ENCODE assay signal across 8 mouse cellular contexts in genomic region chr11:97361948-97362648, GRCm38 (mm10). TPM values are rescaled to one million over a fixed set of nuclear protein-coding genes. Genes with fewer than 3 reads are reported as not detected.
DNase-seq lines count a peak whose midpoint lies in the region; ATAC-seq and TF ChIP-seq lines count a peak whose summit lies in the region.

Gene Socs7 (plus strand): TSS chr11:97362551.

- peak within 1 kb of the TSS; percentile 83 to 91 (median 85) for H3K4me3 ChIP-seq in CH12.LX (replicated peaks in 1 of 3; ENCODE audit: low read depth in 2 of 3, low read length in 2 of 3, poor library complexity in 1 of 3)
- H3K4me3 ChIP-seq in forebrain, embryonic 12.5 days (replicated peaks), result peak within 1 kb of the TSS; percentile 93
- peak within 1 kb of the TSS; percentile 90 for H3K4me3 ChIP-seq in liver, postnatal 0 days (ENCODE audit: low read depth, low read length)
- peak within 1 kb of the TSS; percentile 98 for H3K4me3 ChIP-seq in neural tube, embryonic 14.5 days (ENCODE audit: low read depth, low read length)

- peaks cover 28% of the 10 kb centered on the region for H3K79me2 ChIP-seq in CH12.LX (replicated peaks; ENCODE audit: control insufficient read depth, extremely low read depth, insufficient read depth, poor library complexity, severe bottlenecking)

- H3K4me1 ChIP-seq in CH12.LX (ENCODE audit: control insufficient read depth in 1 of 2, insufficient read depth in 2 of 2), result peaks cover 7 to 33% of the 10 kb centered on the region in 2 experiments
- peaks cover 30% of the 10 kb centered on the region for H3K4me1 ChIP-seq in forebrain, embryonic 12.5 days
- peaks cover 30% of the 10 kb centered on the region for H3K4me1 ChIP-seq in liver, postnatal 0 days (ENCODE audit: insufficient read depth)
- H3K4me1 ChIP-seq in neural tube, embryonic 14.5 days (ENCODE audit: control insufficient read depth, insufficient read depth, low read length), result peaks cover 25% of the 10 kb centered on the region

- WGBS in forebrain, embryonic 12.5 days, result 2% methylated on average over 9 of the region's 81 CpGs
- WGBS in large intestine, adult 2 months, result under 1% methylated on average over 44 of the region's 81 CpGs
- WGBS in liver, postnatal 0 days (ENCODE audit: insufficient replicate concordance), result under 1% methylated on average over 35 of the region's 81 CpGs
- 1% methylated on average over 19 of the region's 81 CpGs for WGBS in neural tube, embryonic 14.5 days

- H3K9me3 ChIP-seq in CH12.LX (replicated peaks; ENCODE audit: low read length), result no peaks in the 10 kb centered on the region
- H3K9me3 ChIP-seq in forebrain, embryonic 12.5 days, result no peaks in the 10 kb centered on the region
- H3K9me3 ChIP-seq in liver, postnatal 0 days (ENCODE audit: low read length), result no peaks in the 10 kb centered on the region
- H3K9me3 ChIP-seq in neural tube, embryonic 14.5 days (ENCODE audit: control insufficient read depth, low read length), result no peaks in the 10 kb centered on the region

- no peak for TF ChIP-seq RAD21 in CH12.LX (IDR thresholded peaks at IDR 0.05; ENCODE audit: low read depth, low read length)

- no peaks in the 10 kb centered on the region for H3K27me3 ChIP-seq in CH12.LX (replicated peaks)
- H3K27me3 ChIP-seq in forebrain, embryonic 12.5 days, result no peaks in the 10 kb centered on the region
- H3K27me3 ChIP-seq in liver, postnatal 0 days (ENCODE audit: insufficient read depth, low read length), result no peaks in the 10 kb centered on the region
- peaks cover 2% of the 10 kb centered on the region; the same call in 1 of the 2 replicates for H3K27me3 ChIP-seq in neural tube, embryonic 14.5 days (ENCODE audit: control insufficient read depth, insufficient read depth, low read length)

- H3K4me2 ChIP-seq in CH12.LX (ENCODE audit: insufficient read depth, low read depth, poor library complexity, severe bottlenecking), result peak within 1 kb of the TSS; percentile 88
- H3K4me2 ChIP-seq in forebrain, embryonic 12.5 days, result peak within 1 kb of the TSS; percentile 95
- peak within 1 kb of the TSS; percentile 95 for H3K4me2 ChIP-seq in liver, postnatal 0 days (ENCODE audit: low read depth, low read length)
- H3K4me2 ChIP-seq in neural tube, embryonic 14.5 days (ENCODE audit: low read depth, low read length), result peak within 1 kb of the TSS; percentile 97

- TF ChIP-seq CTCF in CH12.LX (conservative IDR thresholded peaks at IDR 0.05 in 1 of 2, IDR thresholded peaks at IDR 0.05 in 1 of 2; ENCODE audit: low read depth in 2 of 2, low read length in 2 of 2), result no peak
- TF ChIP-seq CTCF in liver, postnatal 0 days (IDR thresholded peaks at IDR 0.05; ENCODE audit: low read depth), result no peak

- intact Hi-C loops in heart, postnatal 10 days (cut with DNase I), result loop anchor here (5.0 kb wide), 1 partner anchor 105 kb away; no protein-coding TSS in a partner anchor

- no peak; the same call in 1 of the 2 replicates for TF ChIP-seq EP300 in CH12.LX (IDR thresholded peaks at IDR 0.05; ENCODE audit: low read length)
- TF ChIP-seq EP300 in liver, postnatal 0 days (IDR thresholded peaks at IDR 0.05; ENCODE audit: low read depth), result no peak

- peak; percentile 97 for ATAC-seq in forebrain, embryonic 12.5 days (ENCODE audit: low FRiP score)
- peak; percentile 93 for ATAC-seq in liver, postnatal 0 days
- ATAC-seq in neural tube, embryonic 14.5 days (ENCODE audit: low read depth), result peak; percentile 97

- in situ Hi-C loops in CH12.LX (cut with MboI; ENCODE audit: low pct_ligation_motif_present, low pct_unique_long_range_greater_than_20kb, low sequenced_read_pairs), result loop anchor here (5.0 kb wide), 1 partner anchor 35 kb away; no protein-coding TSS in a partner anchor

- peak within 1 kb of the TSS; percentile 10; the same call in 1 of the 2 replicates for H3K27ac ChIP-seq in CH12.LX (ENCODE audit: insufficient read depth, low read depth)
- peak within 1 kb of the TSS; percentile 88 for H3K27ac ChIP-seq in forebrain, embryonic 12.5 days
- peak within 1 kb of the TSS; percentile 95 for H3K27ac ChIP-seq in liver, postnatal 0 days (ENCODE audit: low read depth)
- peak within 1 kb of the TSS; percentile 90 for H3K27ac ChIP-seq in neural tube, embryonic 14.5 days (ENCODE audit: low read depth, low read length)

- peak; percentile 97 for TF ChIP-seq POLR2A in CH12.LX (IDR thresholded peaks at IDR 0.05; ENCODE audit: low read depth, low read length)

- DNase-seq in CH12.LX (ENCODE audit: extremely low read depth), result peak; percentile 95
- DNase-seq in c-Kit-positive CD71-positive TER-119-negative erythroid progenitor cells, embryonic 14.5 days (ENCODE audit: low read depth), result peak; percentile 82
- peak; percentile 97 to 98 for DNase-seq in heart, postnatal 10 days
- DNase-seq in large intestine, adult 2 months (ENCODE audit: low read depth, low spot score), result peak; percentile 57
- DNase-seq in liver, postnatal 0 days, result peak; percentile 96
- peak; percentile 98 for DNase-seq in testis, postnatal 10 days (ENCODE audit: low spot score)

- dilution Hi-C loops in CH12.LX (cut with MboI; ENCODE audit: extremely low pct_ligation_motif_present, extremely low pct_unique_long_range_greater_than_20kb, low sequenced_read_pairs), result no loop called here

- H3K36me3 ChIP-seq in CH12.LX (replicated peaks in 1 of 2; ENCODE audit: control insufficient read depth in 1 of 2, insufficient read depth in 1 of 2, low read length in 1 of 2), result peaks cover 0 to 7% of the 10 kb centered on the region in 2 experiments
- no peaks in the 10 kb centered on the region for H3K36me3 ChIP-seq in forebrain, embryonic 12.5 days (replicated peaks)
- H3K36me3 ChIP-seq in liver, postnatal 0 days (replicated peaks; ENCODE audit: insufficient read depth, low read length), result no peaks in the 10 kb centered on the region; the same call in 1 of the 2 replicates
- no peaks in the 10 kb centered on the region for H3K36me3 ChIP-seq in neural tube, embryonic 14.5 days (ENCODE audit: control insufficient read depth, insufficient read depth, low read length)

- peak within 1 kb of the TSS; percentile 96 for H3K9ac ChIP-seq in CH12.LX (ENCODE audit: insufficient read depth, low read depth)
- peak within 1 kb of the TSS; percentile 95 for H3K9ac ChIP-seq in forebrain, embryonic 12.5 days
- peak within 1 kb of the TSS; percentile 94 for H3K9ac ChIP-seq in liver, postnatal 0 days (replicated peaks)
- peak within 1 kb of the TSS; percentile 98 for H3K9ac ChIP-seq in neural tube, embryonic 14.5 days (replicated peaks; ENCODE audit: low read depth, low read length)

TF ChIP-seq in CH12.LX, 34 proteins besides CTCF, POLR2A, EP300 and RAD21:
- TF ChIP-seq TCF12 (IDR thresholded peaks at IDR 0.05; ENCODE audit: low read depth, low read length) (peak; percentile 90), POLR2AphosphoS2 (IDR thresholded peaks at IDR 0.05; ENCODE audit: low read depth, low read length) (peak; percentile 86), ZC3H11A (IDR thresholded peaks at IDR 0.05; ENCODE audit: low read depth, low read length) (no peak), NELFE (IDR thresholded peaks at IDR 0.05; ENCODE audit: low read depth, low read length) (peak; percentile 97), MEF2A (IDR thresholded peaks at IDR 0.05; ENCODE audit: borderline replicate concordance, low read depth, low read length) (peak; percentile 69), NRF1 (IDR thresholded peaks at IDR 0.05; ENCODE audit: low read depth, low read length) (peak; percentile 90), E2F4 (IDR thresholded peaks at IDR 0.05; ENCODE audit: insufficient replicate concordance, low read depth, low read length) (no peak), RCOR1 (conservative IDR thresholded peaks at IDR 0.05; ENCODE audit: low read depth, low read length) (0 out of 2 replicates have a peak, but pooled peaks have one; percentile 30), MAX (IDR thresholded peaks at IDR 0.05; ENCODE audit: low read length) (peak; percentile 18; the same call in 1 of the 2 replicates), ELF1 (IDR thresholded peaks at IDR 0.05; ENCODE audit: low read depth, low read length) (peak; percentile 81), TBP (conservative IDR thresholded peaks at IDR 0.05; ENCODE audit: low read depth, low read length) (0 out of 2 replicates have a peak, but pooled peaks have one; percentile 56), ZNF384 (IDR thresholded peaks at IDR 0.05; ENCODE audit: low read depth, low read length) (no peak), MAZ (IDR thresholded peaks at IDR 0.05; ENCODE audit: low read depth, low read length) (peak; percentile 75; the same call in 1 of the 2 replicates), ZMIZ1 (IDR thresholded peaks at IDR 0.05; ENCODE audit: low read depth, low read length) (peak; percentile 91), KAT2A (IDR thresholded peaks at IDR 0.05; ENCODE audit: insufficient replicate concordance, low read length) (no peak), MXI1 (IDR thresholded peaks at IDR 0.05; ENCODE audit: low read depth, low read length) (peak; percentile 54; the same call in 1 of the 2 replicates), ZKSCAN1 (IDR thresholded peaks at IDR 0.05; ENCODE audit: borderline replicate concordance, low read depth, low read length) (no peak), JUND (conservative IDR thresholded peaks at IDR 0.05; ENCODE audit: low read depth, low read length) (no peak), SIN3A (IDR thresholded peaks at IDR 0.05; ENCODE audit: low read length) (peak; percentile 60), HCFC1 (IDR thresholded peaks at IDR 0.05; ENCODE audit: low read depth, low read length) (peak; percentile 71)

RNA-seq across cellular contexts. Expression of gene Socs7, which starts in this region (rescaled TPM):
- total RNA-seq in CH12.LX (2012; rRNA removed) (17.0 and 17.4 TPM in 2 replicates), CH12.LX (2014; rRNA removed) (10.2 and 11.9 TPM in 2 replicates)
- polyA plus RNA-seq in CH12.LX (2012; ENCODE audit: insufficient read length, low read depth), result 14.2 and 15.1 TPM in 2 replicates
- polyA plus RNA-seq in forebrain, embryonic 12.5 days (2016; fragmentation: Nextera tagmentation; extraction: Ambion mirVana), result 7.9 and 8.0 TPM in 2 replicates
- 10 to 100 TPM; 19.9 to 20.2 TPM for total RNA-seq in heart, postnatal 10 days (2021)
- 4.3 and 6.2 TPM in 2 replicates for polyA plus RNA-seq in large intestine, adult 2 months (2012; rRNA removed)
- polyA plus RNA-seq in liver, postnatal 0 days (2015; fragmentation: Nextera tagmentation; extraction: Ambion mirVana), result 0.89 and 0.92 TPM in 2 replicates
- 6.3 and 6.7 TPM in 2 replicates for polyA plus RNA-seq in neural tube, embryonic 14.5 days (2014; fragmentation: Nextera tagmentation; extraction: Ambion mirVana)

Comparison
In these comparisons a context has a peak if more than half of its experiments do, and no peak if none do; other contexts are left out.
1. Peak in every context shown above with its lines: DNase-seq, ATAC-seq, H3K4me3 ChIP-seq and H3K27ac ChIP-seq.
2. Peak in DNase-seq, ATAC-seq, H3K4me3 ChIP-seq, H3K27ac ChIP-seq, H3K9ac ChIP-seq and H3K4me2 ChIP-seq in liver, postnatal 0 days; RNA of the gene not detected or under 1 TPM.
3. H3K27ac ChIP-seq: peak in every context shown above with its lines; median percentile 95 in liver, postnatal 0 days; 90 in neural tube, embryonic 14.5 days; 88 in forebrain, embryonic 12.5 days; 10 in CH12.LX.